Mouse (Mus musculus) hindbrain, postnatal 0 days (tissue): ENCODE data around the gene Ttc21a. TPM values are rescaled to one million over a fixed set of nuclear protein-coding genes. Genes with fewer than 3 reads are reported as not detected.

Experiments
- ATAC-seq: fragments of 200-750 bp; cut with Nextera tagmentation; 2 replicates; pipeline ENCODE4 v1.8.0; 2017; ENCODE audit warnings: mild to moderate bottlenecking, moderate TSS enrichment, moderate library complexity
- DNase-seq: peaks from one replicate; pipeline ENCODE4 v3.0.0-alpha.2; 2015; ENCODE audit warnings: low spot score
- H3K27ac ChIP-seq: fragments of 300-500 bp; sonication (generic); 2 replicates; pipeline ENCODE4 v1.5.1; 2014; ENCODE audit warnings: mild to moderate bottlenecking
- H3K27me3 ChIP-seq: fragments of 300-500 bp; sonication (generic); 2 replicates; pipeline ENCODE4 v1.6.1; 2014; ENCODE audit warnings: low read length, mixed read lengths; ENCODE audit not compliant: insufficient read depth
- H3K36me3 ChIP-seq: fragments of 300-500 bp; sonication (generic); 2 replicates; pipeline ENCODE4 v1.6.1; 2014; ENCODE audit warnings: low read length, mixed read lengths; ENCODE audit not compliant: insufficient read depth
- H3K4me1 ChIP-seq: fragments of 300-500 bp; sonication (generic); 2 replicates; pipeline ENCODE4 v1.6.1; 2014; ENCODE audit warnings: antibody characterized with exemption, low read length, mixed read lengths; ENCODE audit not compliant: insufficient read depth
- H3K4me2 ChIP-seq: fragments of 300-500 bp; sonication (generic); 2 replicates; pipeline ENCODE4 v1.6.1; 2014; ENCODE audit warnings: low read depth, mild to moderate bottlenecking, low read length, moderate library complexity, mixed read lengths
- H3K4me3 ChIP-seq: fragments of 300-500 bp; sonication (generic); 2 replicates; pipeline ENCODE4 v1.5.1; 2014; ENCODE audit warnings: low read length
- H3K9ac ChIP-seq: fragments of 300-500 bp; sonication (generic); replicated peaks from 2 replicates; pipeline ENCODE4 v1.6.1; 2014; ENCODE audit warnings: mild to moderate bottlenecking, low read length, moderate library complexity, mixed read lengths
- H3K9me3 ChIP-seq: fragments of 300-500 bp; sonication (generic); 2 replicates; pipeline ENCODE4 v1.6.1; 2016; ENCODE audit warnings: low read length, mixed read lengths
- CTCF ChIP-seq: IDR thresholded peaks from 2 replicates; pipeline ENCODE4 v1.5.1; 2016; ENCODE audit warnings: antibody characterized with exemption, control low read depth, low read depth
- WGBS: fragments of 180-500 bp; shearing (Covaris S2); extraction: QIAGEN DNeasy Blood & Tissue Kit; methylation state at CpG from one replicate; pipeline ENCODE4 v1.1.7; 2014; 5-methylcytosine and 5-hydroxymethylcytosine counted together
- polyA plus RNA-seq: library from polyadenylated mRNA; unstranded; fragments of >200 nt; fragmentation: Nextera tagmentation; extraction: Ambion mirVana; gene quantifications from 2 replicates; pipeline ENCODE4 v1.2.1, GENCODE M21; 2015
- total RNA-seq: library from RNA; depleted of rRNA; stranded (reverse); fragments of >200 nt; gene quantifications from 2 replicates; pipeline ENCODE4 v1.2.3, GENCODE M21; 2014

Gene Ttc21a
- total and polyA plus RNA-seq, 2 experiments from 2014 or later, result 0.90 to 4.9 TPM

- H3K9me3 ChIP-seq, result no peaks in the 10 kb centered on the region
- H3K27me3 ChIP-seq, result no peaks in the 10 kb centered on the region
- no peak overlapping the region for H3K9ac ChIP-seq
- no peak overlapping the region for H3K4me3 ChIP-seq
- H3K4me1 ChIP-seq, result peaks cover 17% of the 10 kb centered on the region; the same call in 1 of the 2 replicates
- no peak for ATAC-seq
- no peak overlapping the region for H3K4me2 ChIP-seq
- 82% methylated on average over 26 of the region's 26 CpGs for WGBS
- no peak for TF ChIP-seq CTCF
- H3K36me3 ChIP-seq, result no peaks in the 10 kb centered on the region
- DNase-seq, result no peak
- no peak overlapping the region for H3K27ac ChIP-seq
Measured at GRCm38 (mm10) chr9:119966221-119966910, 29.0 kb downstream of the Ttc21a start.

GRCm38 (mm10) chr9:119969811-119970210 lies 32.4 kb downstream of the Ttc21a start:
- H3K4me3 ChIP-seq, result no peak overlapping the region
- DNase-seq (no peak), ATAC-seq (no peak)
- no peaks in the 10 kb centered on the region for H3K27me3 ChIP-seq
- WGBS, result 82% methylated on average over 7 of the region's 7 CpGs
- peak overlapping the region; percentile 69; the same call in 1 of the 2 replicates for H3K27ac ChIP-seq
- peaks cover 18% of the 10 kb centered on the region; the same call in 1 of the 2 replicates for H3K4me1 ChIP-seq
- 0 out of 2 replicates have a peak, but pooled peaks cover 5% of the 10 kb centered on the region for H3K36me3 ChIP-seq
- TF ChIP-seq CTCF, result no peak
- H3K9me3 ChIP-seq, result no peaks in the 10 kb centered on the region
- no peak overlapping the region for H3K4me2 ChIP-seq
- no peak overlapping the region for H3K9ac ChIP-seq

DNA sequence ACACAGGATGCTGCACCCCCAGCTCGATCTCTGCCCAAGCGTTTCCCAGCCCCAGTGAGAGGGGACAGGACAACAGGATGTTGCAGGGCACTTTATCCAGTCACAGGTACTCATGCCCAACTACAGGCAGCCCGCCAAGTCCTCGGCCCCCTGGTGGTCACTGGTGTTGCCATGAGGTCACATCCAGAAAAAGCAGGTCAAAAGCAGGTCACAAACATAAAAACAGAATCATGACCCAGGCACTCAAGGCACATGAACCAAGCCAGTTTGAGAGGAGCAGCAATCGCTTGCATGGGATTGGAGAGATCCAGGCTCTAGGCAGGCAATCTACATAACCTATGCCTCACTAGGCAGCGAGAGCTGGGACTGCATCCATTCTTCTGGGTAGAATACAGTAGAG lies 32.8 kb downstream of the Ttc21a start:
- Histone ChIP-seq H3K9me3 (no peaks in the 10 kb centered on the region), H3K4me3 (no peak overlapping the region), H3K4me2 (no peak overlapping the region), H3K36me3 (0 out of 2 replicates have a peak, but pooled peaks cover 5% of the 10 kb centered on the region), H3K27me3 (no peaks in the 10 kb centered on the region), H3K9ac (no peak overlapping the region), H3K4me1 (peaks cover 18% of the 10 kb centered on the region; the same call in 1 of the 2 replicates), H3K27ac (peak overlapping the region; percentile 69; the same call in 1 of the 2 replicates)
- WGBS, result 27% methylated on average over 6 of the region's 6 CpGs
- ATAC-seq (peak; percentile 22; the same call in 1 of the 2 replicates), DNase-seq (peak; percentile 35)
- peak; percentile 65 for TF ChIP-seq CTCF

DNA sequence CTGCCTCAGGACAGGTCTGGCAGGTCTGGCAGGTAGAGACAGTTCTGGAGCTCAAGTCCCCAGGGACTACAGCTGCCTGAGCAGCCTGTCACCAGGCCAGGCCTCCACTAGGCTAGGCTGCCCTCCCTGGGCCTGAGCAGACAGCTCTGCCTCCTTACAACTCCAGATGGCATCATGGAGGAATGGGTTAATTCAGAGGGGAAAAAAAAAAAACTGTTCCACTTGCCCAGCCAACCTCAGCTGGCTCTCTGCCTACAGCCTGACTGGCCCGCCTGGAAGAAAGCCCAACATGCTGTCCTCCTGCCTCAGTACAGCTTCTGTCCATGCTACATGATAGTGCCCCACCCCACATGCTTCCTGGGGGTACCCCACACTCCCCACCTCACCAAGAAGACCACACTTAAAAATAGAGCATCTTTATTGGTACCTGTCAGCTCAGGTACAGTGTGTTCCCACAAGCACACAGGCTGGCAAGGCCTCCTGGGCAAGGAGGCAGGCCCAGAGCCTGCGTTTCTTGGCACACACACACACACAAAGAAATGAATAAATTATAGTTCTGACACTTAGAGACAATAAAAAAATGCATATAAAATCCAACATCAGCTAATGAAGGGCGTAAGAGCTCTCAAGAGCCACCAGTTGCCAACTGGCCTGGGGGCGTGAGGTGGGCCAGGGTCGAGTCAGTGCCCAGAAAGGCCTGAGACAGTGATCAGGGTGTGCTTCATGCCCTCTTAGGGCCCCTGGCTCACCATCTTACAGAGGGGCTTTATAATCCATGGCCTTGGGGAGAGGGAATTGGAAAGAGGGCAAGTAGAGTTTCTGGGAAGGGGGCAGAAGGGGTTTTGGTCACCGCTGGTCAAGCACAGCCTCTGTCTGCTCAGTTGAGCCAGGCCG lies 33.6 kb downstream of the Ttc21a start:
- H3K27ac ChIP-seq, result peak overlapping the region; percentile 69; the same call in 1 of the 2 replicates
- H3K27me3 ChIP-seq, result no peaks in the 10 kb centered on the region
- peak; percentile 4; the same call in 1 of the 2 replicates for TF ChIP-seq CTCF
- peak; percentile 70 for ATAC-seq
- H3K9me3 ChIP-seq, result no peaks in the 10 kb centered on the region
- H3K4me2 ChIP-seq, result no peak overlapping the region
- peak; percentile 89 for DNase-seq
- peak overlapping the region; percentile 26; the same call in 1 of the 2 replicates for H3K9ac ChIP-seq
- no peak overlapping the region for H3K4me3 ChIP-seq
- 51% methylated on average over 7 of the region's 7 CpGs for WGBS
- H3K4me1 ChIP-seq, result peaks cover 18% of the 10 kb centered on the region; the same call in 1 of the 2 replicates
- 0 out of 2 replicates have a peak, but pooled peaks cover 5% of the 10 kb centered on the region for H3K36me3 ChIP-seq

- no peak for ATAC-seq
- Histone ChIP-seq H3K9me3 (no peaks in the 10 kb centered on the region), H3K27ac (0 out of 2 replicates have a peak overlapping the region, but pooled peaks have one; percentile 26), H3K4me1 (peaks cover 18% of the 10 kb centered on the region; the same call in 1 of the 2 replicates), H3K9ac (no peak overlapping the region), H3K4me3 (no peak overlapping the region), H3K4me2 (peak overlapping the region; percentile 23; the same call in 1 of the 2 replicates), H3K27me3 (no peaks in the 10 kb centered on the region), H3K36me3 (0 out of 2 replicates have a peak, but pooled peaks cover 5% of the 10 kb centered on the region)
- 63% methylated on average over 10 of the region's 10 CpGs for WGBS
- no peak for TF ChIP-seq CTCF
- no peak for DNase-seq
Measured at GRCm38 (mm10) chr9:119972166-119972565, 34.8 kb downstream of the Ttc21a start.

DNA sequence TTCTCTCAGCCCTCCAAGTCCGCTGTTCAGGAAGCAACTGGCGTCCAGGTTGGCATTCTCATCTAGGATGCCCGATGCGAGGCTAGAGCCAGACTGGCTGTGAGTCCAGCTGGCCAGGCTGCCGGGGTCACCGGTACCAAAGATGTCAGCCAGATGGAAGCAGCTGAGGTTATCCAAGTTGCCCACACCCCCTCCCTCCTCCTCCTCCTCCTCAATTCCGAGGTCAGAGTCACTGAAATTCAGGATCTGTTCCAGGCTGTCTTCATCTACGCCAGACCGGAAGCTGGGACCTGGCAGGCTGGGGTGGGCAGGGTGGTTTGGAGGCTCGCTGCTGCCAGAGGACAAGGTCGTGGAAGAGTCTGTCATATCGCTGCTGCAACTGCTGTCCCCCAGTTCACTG lies 35.2 kb downstream of the Ttc21a start:
- Histone ChIP-seq H3K27ac (peak overlapping the region; percentile 45; the same call in 1 of the 2 replicates), H3K9me3 (no peaks in the 10 kb centered on the region), H3K36me3 (0 out of 2 replicates have a peak, but pooled peaks cover 5% of the 10 kb centered on the region), H3K4me1 (peaks cover 18% of the 10 kb centered on the region; the same call in 1 of the 2 replicates), H3K9ac (no peak overlapping the region), H3K4me2 (peak overlapping the region; percentile 23; the same call in 1 of the 2 replicates), H3K4me3 (no peak overlapping the region), H3K27me3 (no peaks in the 10 kb centered on the region)
- 51% methylated on average over 12 of the region's 12 CpGs for WGBS
- no peak for TF ChIP-seq CTCF
- DNase-seq, result peak; percentile 53
- ATAC-seq, result peak; percentile 19; the same call in 1 of the 2 replicates
